Mouse (Mus musculus): ENCODE measurements around the gene Tmcc2.

Tmcc2 gene

DNA sequence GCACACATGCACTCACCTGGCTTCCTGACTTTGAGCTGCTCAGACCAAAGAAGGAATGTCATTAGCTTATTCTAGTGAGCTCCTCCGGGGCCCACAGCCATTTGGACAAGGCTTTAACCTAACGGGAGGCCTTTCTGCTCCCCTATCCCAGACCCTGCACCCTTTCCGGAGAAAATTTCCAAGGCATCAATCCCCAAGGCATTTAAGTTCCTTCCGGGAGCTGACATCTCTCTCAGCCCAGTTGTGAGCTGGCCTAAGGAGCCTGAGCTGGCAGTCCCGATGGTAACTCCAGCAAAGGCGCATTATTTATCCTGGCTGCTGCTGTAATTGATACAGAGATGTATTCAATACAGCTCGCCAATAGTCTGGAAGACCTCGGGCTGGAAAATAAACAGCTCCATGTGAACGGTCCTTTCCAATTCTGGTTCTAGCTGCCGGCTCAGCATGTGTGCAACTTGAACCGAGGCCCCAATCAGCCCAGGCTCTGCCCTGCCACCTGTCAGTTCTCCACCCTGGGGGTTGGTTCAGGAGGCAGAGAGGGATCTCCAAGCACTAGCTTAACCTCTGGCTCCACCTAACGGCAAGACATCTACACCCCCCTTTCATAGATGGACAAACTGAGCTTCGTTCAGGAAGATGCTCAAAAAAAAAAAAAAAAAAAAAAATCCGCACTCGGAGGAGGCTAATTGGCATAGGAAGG is 1.0 kb downstream of the Tmcc2 start:
- peak; percentile 88 to 91 for DNase-seq

DNA sequence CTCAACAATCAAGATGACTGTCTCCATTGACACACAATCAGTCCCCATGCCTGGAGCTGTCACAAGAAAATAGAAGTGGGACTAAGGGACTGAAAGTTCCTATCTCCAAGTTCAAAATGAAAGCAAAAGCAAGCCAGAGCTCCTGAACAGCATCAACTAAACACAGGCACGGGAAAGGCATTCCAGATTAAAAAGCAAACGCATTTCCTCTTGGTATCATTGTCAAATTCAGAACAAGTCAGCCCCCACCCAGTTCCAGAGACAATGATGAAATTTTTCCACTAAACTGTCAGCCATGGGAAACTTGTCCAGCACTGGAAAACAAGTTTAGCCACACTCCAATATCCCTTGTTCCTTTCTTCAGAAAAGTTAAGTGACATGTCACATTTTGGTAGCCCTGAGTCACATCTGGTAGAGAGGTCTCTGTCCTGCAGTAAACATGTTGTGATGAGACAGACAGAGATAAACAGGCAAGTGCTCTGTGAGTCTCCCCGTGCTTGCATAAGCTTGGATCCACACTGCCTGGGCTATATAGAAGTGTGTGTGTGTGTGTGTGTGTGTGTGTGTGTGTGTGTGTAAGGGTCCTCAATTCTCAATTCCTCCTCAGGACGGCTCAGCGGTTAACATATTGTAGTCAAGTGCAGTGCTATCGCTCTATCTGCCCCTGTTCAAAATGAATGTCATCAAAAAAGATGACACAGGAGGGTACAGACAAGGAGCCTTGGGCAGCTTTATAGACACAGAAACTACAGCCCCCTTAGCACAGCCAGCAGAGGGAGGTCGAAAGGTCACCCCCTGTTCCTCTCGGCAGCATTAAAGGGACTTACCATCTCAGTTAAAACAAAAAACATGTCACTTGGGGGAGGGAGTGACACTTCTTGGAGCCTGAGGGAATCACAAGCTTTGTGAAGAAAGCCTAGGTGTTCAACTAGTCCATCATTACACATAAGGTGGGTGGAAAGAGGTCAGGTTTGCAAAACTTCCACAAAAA is 2.0 kb downstream of the Tmcc2 start:
- peak; percentile 34 for DNase-seq

DNA sequence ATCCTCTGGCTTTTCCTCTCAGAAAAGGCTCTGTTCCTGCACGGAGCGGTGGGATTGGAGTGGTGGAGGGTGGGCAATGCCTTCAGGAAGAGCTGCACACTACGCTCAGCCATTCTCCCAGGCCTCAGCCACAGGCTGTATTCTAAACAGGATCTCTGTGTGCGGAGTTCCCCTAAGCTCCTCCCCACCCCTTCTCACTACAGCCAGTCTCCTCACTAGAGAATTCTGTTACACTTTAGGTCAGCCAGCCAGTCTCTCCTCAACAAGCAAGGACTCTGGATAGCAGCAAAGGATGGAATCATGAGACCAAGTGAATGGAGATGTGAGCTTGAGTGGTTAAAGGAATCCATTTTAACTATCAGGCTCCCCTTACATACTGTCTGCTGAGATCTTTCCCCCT is 3.1 kb downstream of the Tmcc2 start:
- DNase-seq, result peak; percentile 60 to 68

DNA sequence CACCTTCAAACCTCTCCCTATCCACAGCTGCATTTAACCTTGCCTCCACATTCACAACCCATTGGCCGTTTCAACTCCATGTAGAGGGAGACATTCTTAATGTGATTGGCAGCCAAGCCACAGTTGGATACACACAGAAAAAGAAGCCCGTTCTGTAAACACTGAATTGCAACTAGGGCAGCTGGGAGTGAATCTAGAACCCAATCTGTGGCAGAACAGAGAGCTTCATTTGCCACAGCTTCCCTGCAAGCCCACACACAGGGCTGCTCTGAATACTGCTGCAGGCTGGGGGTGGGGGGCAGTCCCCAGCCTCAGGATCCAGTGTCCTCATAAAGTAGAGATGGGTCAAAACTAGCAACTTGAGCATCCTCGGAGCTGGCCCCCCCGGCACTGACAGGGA is 4.8 kb downstream of the Tmcc2 start:
- peak; percentile 25 to 40 for DNase-seq

DNA sequence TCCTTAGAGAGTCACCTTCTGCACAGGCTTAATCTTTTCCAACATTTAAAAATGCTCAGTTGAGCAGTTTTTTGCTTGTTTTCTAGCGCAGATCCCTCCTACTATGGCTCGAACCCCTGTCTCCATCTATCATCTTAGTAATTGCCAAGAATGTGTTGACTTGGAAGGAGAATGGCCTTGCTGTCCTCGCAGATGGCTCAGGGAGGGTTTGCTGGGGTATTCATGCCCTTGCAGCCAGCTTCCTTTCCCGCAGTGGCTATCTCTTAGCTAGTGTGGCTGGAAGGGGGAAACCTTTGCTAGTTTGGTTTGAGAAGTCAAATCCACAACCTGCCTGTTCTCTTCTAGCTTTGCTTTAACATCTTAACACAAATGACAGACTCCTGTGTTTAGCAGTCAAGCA is 5.4 kb downstream of the Tmcc2 start:
- peak in 1 of 2 experiments; percentile 40 for DNase-seq

DNA sequence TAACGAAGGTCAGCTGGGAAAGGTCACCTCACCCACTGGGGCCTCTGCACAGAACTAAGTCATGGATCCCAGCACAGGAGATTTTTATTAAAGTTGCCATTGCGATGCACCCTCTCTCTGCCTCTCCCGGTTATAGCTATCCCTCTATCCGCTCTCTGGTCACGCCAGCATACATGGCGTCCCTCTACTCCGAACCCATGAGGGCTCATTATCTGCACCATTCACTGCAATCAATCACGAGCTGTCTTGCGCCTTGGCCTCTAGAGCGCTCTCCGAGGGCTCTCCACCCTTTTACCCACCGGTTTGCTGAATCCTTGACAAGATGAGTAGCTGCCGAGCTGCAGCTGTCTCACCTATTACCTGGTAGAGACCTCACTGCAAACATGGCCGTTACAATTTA is 5.8 kb downstream of the Tmcc2 start:
- peak in 1 of 2 experiments; percentile 17 for DNase-seq

DNA sequence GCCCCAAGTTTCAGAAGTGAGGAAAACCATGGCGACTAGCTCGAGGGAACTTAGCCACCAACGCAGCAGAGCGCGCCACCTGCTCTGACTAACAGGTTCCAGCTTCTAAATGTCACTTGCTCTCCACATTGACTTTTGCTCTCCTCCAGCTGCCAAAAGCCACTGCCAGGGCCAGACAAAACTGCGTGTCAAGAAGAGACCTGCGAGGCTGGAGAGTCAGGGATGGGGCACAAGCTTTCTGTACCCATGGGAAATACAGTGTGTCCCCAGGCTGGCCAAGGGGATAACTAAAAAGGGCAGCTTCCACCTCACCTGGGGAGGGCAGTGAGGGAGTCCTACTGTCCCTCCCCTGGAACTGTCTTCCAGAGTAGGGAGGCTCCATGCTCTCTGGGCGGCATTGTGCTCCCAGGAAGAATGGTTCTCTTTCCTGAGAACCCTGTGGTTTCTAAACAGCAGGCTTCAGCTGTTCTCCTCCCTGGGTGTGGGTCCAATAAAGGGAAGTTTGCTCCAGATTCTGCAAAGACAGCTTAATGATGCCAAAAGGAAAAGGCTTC is 7.0 kb downstream of the Tmcc2 start:
- peak; percentile 69 to 71 for DNase-seq

DNA sequence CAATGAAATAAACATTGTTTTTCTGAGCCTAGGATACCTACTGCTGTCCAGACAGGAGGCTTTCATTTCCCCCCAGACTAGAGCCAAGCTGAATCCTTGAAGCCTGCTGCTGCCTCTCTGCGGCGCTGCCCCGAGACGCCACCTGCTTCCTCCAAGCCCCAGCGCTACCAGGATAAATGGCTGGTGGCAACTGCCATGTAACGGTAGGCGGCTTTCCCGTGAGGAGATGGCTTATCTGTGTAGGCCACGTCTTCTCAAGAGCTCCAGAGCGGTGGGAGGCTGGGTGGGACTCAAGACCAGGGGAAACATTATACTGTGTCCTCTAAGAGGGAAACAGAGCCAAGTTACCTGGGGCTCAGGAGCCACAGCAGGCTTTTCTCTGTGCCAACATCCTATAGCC is 9.2 kb downstream of the Tmcc2 start:
- peak; percentile 77 to 80 for DNase-seq

DNA sequence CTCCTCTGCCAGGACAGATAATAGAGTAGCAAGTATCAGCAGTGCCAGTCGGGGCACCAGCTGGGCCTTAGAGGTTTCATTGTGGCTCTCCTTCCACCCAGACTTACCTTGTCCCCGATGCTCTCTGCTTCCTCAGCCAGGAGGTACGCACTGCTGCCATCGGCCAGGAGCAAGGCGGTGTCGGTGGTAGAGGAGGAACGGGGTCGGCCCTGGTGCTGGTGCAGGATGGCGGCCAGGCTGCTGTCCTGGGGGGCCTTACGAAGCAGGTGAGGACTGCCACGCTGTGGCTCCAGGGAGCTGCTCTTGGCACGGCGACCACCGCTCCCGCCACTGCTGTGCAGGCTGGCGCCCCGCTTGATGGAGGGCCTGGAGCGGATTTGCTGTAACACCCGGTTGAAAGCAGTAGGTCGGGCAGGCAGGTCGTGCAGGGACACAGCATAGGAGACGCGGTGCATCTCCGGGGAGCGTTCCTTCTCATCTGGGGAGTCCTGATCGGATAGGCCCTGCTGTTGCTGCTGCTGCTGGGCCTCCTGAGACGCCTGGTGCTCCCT is 10.5 kb downstream of the Tmcc2 start:
- peak; percentile 53 to 57 for DNase-seq

DNA sequence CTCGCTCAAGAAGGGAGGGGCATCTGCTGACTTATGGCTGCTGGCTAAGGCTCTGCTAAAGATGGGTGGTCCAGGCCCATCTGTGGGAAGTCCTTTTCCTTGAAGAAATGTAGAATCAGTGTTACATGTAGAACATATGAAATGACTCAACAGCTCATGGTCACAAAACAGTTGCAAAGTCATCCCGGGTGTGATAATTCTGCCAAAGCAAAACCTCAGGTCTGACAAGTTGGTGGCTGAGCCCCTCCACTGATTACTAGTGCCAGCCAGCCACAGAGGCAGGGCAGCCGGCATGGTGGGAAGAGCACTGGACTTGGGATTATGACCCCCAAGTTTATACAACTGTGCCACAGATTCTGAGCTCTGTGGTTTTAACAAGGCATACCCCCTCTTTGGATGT is 13.3 kb downstream of the Tmcc2 start:
- peak in 1 of 2 experiments; percentile 3 for DNase-seq

DNA sequence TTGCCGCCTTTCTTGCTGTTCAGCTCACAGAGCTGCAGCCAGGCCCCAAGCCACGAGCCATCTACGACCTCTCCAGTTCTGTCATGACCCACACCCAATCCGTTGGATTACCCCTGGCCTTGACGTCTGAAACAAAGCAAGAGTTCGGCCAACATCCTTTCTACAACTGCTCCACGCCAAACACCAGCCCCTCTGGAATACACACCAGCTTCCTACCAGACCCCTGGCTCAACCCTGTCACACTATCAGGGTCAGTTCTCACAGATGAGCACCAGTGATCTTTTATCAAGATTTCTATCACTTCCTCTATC is 14.1 kb downstream of the Tmcc2 start:
- peak in 1 of 2 experiments; percentile 39 for DNase-seq

DNA sequence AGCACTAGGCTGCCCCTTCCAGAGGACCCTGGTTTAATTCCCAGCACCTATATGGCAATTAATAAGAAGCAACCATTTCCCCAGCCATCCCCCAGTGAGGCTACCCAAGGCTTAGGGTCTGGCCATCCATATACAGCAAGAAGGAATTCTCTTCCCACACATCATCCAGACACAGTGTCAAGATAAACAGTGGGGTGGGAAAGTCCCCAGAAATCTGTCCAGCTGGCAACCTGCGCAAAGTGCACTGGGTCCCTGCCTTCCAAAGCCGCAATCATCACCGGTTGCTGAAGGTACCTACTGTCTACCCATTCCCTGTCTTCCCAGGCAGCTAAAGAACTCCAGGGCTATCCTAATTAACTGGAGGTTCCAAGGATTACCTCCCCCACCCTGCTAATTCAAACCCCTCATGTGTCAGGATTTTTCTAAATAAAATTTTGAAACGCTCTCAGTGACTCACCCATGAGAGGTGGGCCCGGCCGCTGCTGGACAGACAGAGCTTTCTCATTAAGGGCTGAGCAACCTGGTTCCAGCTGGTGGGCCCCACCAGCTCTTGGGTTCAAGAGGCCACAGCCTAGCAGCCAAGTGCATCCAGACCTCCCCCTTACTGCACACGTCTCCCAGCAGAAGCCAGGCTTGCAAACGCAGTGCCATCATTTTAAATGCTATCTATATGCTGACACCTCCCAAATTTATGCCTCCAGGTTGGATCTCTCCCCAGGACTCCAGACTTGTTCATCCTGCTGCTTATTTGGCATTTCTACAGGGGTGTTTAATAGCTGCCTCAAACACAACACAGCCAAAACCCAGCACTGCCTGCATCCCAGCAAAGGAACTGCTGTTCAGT is 14.6 kb downstream of the Tmcc2 start:
- DNase-seq, result peak; percentile 17 to 32

DNA sequence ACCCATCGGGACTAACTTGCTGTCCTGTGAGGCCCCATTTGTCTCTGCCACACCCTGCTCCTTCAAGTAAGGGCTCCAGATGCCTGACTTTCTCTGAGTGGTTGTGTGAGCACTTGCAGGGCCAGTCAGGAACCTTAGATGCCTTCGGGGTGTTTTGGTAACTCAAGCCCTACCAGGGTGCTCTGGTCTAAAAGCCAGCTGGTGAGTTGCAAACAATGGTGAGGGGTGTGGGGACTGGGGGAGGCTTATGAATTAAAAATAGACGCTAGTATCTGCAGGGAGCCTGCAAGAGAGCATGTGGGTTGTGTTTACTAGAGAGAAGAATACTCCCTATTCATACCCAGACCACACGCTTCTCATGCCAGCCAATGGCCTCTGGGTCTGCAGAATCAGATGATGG is 15.8 kb downstream of the Tmcc2 start:
- peak in 1 of 2 experiments; percentile 14 for DNase-seq

DNA sequence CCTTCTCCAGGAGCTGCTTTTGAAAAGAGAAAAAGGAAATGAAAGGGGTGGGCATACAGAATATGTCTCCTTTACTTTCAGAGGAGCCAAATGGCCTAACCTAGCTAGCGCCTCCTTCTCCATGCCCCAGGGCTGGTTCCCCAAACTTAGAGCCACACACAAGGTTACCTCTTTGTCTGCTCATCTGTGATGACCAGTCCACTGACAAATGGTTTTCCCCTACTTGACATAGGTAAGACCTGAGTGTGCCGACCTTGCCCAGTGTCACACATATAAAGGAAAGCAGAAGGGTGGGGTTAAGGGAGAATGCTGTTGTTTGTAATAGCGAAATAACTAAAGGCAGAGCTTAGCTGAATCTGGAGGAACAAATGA is 16.2 kb downstream of the Tmcc2 start:
- peak in 1 of 2 experiments; percentile 7 for DNase-seq

DNA sequence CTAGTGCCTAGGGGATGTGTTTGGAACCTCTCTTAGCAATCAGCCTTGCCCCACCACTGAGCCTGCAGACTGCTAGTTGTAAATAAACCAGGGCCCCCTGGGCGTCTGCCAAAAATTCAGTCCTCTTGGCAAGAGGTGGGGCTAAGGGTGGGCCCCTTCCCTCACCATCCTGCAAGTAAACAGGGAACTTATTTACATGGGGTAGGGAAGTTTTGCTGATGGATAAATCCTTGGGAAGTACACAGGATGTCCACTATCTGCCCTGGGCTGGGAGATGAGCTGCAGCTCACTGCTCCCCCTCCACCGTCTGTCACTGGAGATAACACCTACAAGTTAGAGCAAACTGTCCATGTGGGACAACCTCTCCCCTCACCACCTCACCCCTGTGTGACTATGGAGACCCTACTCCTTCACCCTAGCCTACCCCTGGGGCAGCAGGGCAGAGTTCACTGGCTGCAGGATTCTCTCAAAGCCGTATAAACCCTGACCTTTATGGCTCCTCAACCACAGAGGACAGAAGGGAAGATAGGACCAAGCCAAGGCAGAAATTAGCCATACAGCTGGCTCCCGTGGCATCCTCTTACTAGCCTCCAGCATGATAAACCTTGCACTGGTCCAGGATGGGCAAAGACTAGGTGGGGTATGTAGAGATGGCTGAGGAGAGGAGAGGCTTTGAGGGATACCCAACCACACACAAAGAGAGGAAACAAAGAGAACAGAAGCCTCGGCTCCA is 16.8 kb downstream of the Tmcc2 start:
- peak in 1 of 2 experiments; percentile 59 for DNase-seq

DNA sequence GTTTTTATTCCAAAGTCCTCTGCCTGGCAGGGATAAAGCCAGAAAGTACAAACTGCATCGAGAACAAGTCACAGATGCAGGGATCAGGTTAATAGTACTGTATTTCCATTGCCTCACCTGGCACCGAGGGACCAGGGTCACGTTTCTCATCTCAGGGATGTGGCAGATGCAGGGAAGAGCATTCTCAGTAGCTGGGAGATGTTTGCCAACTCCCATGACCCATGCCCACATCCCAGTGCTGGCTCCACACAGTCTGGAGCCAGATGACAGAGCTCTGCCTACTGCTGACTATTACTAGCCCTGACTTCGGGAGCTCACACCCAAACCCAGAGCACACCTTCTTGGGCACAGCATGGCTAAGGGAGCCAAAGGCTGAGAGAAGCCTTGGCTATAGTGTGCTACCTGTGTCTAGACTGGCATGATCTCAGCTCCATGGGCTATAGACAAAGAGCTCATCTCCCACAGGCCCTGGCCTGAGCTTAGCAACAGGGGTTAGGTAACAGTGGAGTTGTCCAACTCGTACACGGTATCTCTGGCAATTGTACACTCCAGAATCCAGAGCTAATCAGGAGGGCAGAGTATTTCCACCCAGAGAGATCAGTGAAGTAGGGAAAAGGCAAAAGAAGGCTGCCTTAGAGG is 18.1 kb downstream of the Tmcc2 start:
- no peak for DNase-seq

DNA sequence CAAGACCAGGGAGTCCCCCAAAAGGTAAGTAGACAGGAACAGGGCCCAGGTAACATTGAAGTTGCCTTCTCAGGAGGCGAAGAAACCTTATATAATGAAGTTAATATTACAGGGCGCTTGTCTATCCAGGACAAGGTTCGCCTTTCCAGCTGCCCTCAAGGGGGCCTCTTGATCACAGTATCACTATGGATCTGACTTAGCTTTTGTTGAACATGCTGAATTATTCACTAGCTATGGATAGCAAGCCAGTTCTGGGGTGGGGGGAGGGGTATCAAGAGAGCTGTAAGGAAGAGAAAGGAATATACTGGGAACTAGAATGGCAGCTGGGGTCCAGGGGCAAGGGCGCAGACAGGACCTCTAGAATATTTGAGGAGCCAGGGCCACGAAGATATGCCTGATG is 18.7 kb downstream of the Tmcc2 start:
- no peak for DNase-seq

DNA sequence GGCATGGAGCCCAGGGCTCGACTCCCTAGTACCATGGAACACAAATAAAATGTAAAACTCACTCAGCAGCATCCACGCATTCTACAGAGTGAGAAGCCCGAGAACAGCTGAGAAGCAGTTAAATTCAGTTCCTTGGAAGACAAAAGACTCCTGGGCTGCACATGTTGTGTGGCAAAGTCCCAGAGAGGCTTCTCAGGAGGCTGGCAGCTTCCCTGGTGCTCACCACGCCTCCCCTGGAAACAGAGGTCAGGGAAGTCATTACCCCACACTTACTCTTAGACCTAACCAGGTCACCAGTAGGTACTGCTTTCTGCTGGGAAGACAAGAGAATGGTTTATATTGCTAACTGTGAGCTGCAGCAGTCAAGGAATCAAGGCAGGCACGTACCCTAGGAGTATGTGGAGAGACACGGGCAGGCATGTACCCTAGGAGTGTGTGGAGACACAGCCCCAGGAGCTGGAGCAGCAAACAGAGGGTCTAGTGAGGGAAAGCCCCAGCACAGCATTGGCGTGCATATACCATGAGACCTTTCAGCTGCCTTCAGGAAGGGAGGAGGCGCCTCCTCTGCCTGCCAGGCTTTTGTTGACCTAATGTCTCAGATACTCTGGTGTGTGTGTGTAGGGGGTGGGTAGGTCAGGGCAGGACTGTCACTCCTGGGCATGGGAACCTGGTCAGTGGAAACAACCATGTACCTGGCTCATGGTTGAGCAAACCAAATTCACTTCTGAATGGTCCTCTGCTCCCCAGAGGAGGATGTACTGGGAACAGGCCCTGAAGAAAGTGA is 19.6 kb downstream of the Tmcc2 start:
- no peak for DNase-seq

DNA sequence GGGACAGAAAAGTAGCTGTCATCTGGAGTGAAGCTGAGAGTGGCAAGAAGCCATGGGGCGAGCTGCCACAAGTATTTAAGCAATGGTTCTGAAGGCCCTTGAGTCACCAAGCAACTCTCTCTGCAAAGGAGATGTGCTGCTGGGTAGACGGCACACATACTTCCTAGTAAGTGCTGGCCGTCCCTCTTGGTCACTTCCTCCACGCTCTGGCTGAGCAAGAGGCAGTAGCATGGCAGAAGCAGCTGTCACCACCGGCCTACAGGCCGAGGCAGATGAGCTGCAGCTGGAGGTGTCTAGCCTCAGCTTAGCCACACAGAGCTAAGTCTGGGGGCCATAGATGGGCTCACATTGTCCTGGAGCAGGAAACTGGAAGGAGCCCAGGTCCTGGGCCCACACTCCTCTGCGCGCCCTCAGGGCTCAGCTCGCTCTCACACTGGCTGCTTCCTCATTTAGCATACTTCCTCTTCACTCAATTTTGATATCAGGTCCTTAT is 20.4 kb downstream of the Tmcc2 start:
- DNase-seq, result no peak
